Mouse (Mus musculus) neutrophil, adult 59 days (primary cell): ENCODE results near the gene Rel. TPM values are rescaled to one million over a fixed set of nuclear protein-coding genes. Genes with fewer than 3 reads are reported as not detected.

Source experiments
- total RNA-seq, 2 experiments: library from RNA; stranded (reverse); gene quantifications; 1 replicate in 1 of 2; 2 replicates in 1 of 2; pipeline ENCODE4 v1.2.4; 2023

Gene Rel
- 10 to 100 TPM; 45.0 to 53.9 TPM for total RNA-seq

GRCm38 (mm10) chr11:23770760-23771506 lies at the start of gene Rel:
Rel (minus strand) TSS chr11:23770970.

Other genes starting within 250 kb of the Rel start
- gene 1700093K21Rik, start 249.8 kb downstream of the Rel start, total RNA-seq = not detected
- gene 0610010F05Rik, start 137.3 kb downstream of the Rel start, total RNA-seq = 1 to 10 TPM; 7.7 to 8.8 TPM
- gene Pus10, start 105.3 kb downstream of the Rel start, total RNA-seq = 10 to 100 TPM; 15.1 to 16.8 TPM
- 10 to 100 TPM; 12.4 to 14.8 TPM for gene Pex13, start 105.0 kb downstream of the Rel start, total RNA-seq
- gene Papolg, start 124.3 kb upstream of the Rel start, total RNA-seq = 10 to 100 TPM; 13.0 to 14.4 TPM